Mouse (Mus musculus) hematopoietic stem cell, adult 5-6 weeks (primary cell): Measurements from ENCODE around the gene Ccdc85c. TPM values are rescaled to one million over a fixed set of nuclear protein-coding genes. Genes with fewer than 3 reads are reported as not detected.
A peak's percentile ranks its signal among the peaks of the same experiment; 100 is the strongest.

Source experiments
- ATAC-seq, 2 experiments: fragments of 125-278 bp in 1 of 2; replicated peaks in 1 of 2; 2 replicates each; pipeline ENCODE4 v1.8.0; 2016 to 2017; ENCODE audit warnings: inconsistent platforms in 2 of 2, mild to moderate bottlenecking in 2 of 2, moderate number of reproducible peaks in 2 of 2, low read depth in 1 of 2, moderate TSS enrichment in 1 of 2; ENCODE audit not compliant: low FRiP score in 2 of 2, poor library complexity in 2 of 2, severe bottlenecking in 2 of 2, insufficient read depth in 1 of 2, low TSS enrichment in 1 of 2
- total RNA-seq: library from RNA; stranded (forward); fragments of 172-1452, 232-1000 nt; gene quantifications from 2 replicates; pipeline ENCODE4 v1.2.3, GENCODE M21; 2017

Ccdc85c gene
- total RNA-seq, 1 experiment from 2014 or later, result 1.4 TPM

DNA sequence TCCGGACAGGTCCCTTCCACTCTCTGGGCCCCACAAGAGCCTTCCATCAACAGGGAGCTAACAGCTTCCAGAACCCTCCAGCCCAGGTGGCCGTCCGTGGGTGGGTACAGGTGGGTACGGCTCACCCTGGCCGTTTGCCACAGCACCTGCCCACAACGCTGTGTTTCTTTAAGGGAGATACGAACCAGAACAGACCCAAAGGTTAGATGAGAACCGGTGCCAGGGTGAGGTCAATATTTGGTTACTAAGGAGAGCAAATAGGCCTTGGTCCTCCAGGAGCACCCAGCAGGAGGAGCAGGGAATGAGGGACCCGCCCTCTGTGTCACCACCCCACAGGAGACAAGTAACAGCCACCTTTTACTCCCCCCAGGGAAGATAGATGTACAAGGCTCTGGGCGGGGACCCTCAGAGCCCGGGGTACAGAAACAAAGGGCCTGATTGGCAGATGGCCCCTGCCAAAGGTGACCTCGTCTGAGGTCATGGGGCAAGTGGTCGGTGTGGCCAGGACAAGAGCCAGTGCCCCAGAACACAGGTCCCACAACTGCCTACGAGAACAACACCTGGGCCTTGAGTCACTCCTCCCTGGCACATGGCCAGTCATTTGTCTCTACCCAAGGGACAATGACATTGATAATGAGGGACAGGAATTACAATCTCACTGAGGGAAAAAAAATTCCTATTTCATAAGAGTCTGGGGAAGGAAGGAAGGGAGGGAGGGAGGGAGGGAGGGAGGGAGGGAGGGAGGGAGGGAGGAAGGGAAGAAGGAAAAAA is 40.2 kb downstream of the Ccdc85c start:
- no peak for ATAC-seq

- ATAC-seq, result no peak
Measured at GRCm38 (mm10) chr12:108233736-108234135, 41.5 kb downstream of the Ccdc85c start.

DNA sequence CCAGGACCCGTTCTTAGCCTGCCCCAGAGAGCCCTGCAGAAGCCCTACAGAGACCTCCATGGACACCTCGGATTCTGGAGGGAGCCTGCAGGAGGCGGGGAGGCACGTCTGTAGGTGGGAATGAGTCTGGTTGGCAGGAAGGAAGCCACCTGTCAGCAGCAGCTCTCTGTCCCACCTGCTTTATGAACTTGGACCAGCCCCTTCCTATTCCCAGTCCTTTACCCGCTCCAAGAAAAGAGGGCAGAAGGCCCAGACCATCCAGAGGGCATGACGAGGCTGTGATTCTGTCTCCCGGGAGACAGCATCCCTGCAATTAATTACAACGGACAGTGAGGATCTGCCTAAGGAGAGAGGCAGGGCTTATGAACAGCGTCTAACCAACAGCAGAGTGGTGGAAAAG is 43.3 kb downstream of the Ccdc85c start:
- ATAC-seq, result no peak

DNA sequence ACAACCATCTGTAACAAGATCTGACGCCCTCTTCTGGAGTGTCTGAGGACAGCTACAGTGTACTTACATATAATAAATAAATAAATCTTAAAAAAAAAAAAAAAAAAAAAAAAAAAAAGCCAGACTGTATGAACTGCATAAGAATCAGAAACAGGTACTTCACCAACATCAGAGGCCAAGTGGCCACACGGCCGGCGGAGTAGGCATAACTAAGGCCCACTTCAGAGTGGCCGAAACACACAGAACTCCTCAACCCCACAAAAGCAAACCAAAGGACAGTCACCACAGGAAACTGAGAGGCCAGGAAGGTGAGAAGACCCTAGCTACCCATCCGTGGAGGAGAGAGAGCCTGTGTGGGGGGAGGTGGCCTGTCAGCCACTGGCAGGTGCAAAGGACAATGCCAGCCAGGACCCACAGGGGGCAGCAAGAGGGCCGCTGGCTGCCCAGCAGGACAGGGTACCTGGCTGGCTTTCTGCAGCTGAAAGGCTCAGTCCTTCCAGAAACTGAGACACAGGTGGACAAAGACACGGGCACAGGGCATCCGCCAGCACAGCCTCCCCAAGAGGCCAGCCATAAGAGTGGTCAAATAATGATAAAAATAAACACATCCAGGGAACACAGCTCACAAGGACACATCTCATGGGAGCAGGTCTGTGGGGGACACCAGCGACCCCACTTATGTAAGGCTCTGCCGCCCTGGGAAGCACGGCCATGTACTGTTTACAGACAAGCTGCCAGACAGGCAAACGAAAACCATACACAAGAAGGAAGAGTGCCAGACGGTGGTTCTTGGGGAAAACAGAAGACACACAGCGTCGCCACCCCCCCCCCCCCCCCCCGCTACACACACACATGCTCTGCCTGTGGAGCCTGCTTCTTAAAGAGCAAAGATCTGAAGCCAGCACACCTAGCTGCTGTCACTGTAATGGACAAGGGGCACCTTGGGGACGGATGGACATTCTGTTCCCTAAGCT is 44.1 kb downstream of the Ccdc85c start:
- 0 out of 4 replicates have a peak, but pooled peaks have one; percentile 27 to 54 for ATAC-seq

- no peak for ATAC-seq
Measured at GRCm38 (mm10) chr12:108230077-108230476, 45.1 kb downstream of the Ccdc85c start.

DNA sequence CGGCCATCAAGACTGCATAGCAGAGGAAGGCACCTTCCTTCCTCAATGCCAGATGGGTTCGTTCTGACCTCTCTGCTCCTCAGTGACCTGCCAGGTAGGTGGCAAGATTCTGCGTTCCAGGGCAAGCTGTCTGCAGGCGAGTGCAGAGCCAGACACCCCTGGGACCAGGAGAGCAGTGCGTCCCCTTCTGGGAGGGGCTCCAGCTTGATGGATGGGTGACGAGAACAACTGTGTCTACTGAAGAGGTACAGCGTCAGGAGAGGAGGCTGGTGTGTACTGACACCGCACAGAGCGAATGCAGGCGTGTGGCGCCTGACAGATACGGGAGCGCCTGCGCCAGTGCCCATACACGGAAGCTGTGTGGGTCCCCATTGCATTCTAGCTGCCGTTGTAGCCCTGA is 47.7 kb downstream of the Ccdc85c start:
- ATAC-seq, result no peak

DNA sequence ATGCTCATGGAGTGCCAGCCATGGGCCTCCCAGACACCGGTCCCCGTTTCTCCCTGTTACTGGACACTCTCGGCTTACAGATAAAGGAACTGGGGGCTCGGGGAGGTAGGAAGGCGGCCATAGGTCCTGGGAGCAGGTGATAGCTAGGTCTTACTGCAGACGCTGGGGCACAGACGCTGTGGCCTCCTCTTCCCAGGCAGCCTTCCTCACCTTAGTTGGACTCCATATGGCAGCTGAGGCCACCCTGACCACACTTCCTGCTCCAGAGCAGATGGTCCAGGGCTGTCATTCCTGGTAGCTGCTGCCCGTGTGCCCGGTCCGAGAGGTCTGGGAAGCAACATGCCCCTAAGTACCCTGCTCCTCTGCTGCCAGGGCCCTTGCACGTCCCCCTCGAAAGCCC is 48.3 kb downstream of the Ccdc85c start:
- no peak for ATAC-seq

- no peak for ATAC-seq
Measured at GRCm38 (mm10) chr12:108226216-108226615, 49.0 kb downstream of the Ccdc85c start.

DNA sequence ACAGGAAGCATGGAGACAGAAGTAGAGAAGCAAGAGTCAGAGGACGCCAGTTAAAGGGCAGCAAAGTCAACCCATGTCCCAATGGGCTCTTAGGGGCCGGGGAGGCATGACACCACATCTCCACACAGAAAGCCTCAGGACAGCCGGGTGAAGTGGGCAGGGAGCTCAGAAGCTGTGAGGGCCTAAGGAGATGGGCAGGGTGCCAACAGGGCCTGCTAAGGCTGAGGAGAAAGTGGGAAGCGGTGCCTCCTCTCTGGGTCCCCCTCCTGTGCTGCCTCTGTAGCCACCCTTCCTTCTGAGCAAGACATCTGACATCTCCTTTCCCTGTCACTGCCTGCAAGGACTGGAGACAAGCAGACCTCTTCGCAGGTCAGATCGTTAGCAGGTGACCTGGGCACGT is 49.4 kb downstream of the Ccdc85c start:
- ATAC-seq, result no peak

DNA sequence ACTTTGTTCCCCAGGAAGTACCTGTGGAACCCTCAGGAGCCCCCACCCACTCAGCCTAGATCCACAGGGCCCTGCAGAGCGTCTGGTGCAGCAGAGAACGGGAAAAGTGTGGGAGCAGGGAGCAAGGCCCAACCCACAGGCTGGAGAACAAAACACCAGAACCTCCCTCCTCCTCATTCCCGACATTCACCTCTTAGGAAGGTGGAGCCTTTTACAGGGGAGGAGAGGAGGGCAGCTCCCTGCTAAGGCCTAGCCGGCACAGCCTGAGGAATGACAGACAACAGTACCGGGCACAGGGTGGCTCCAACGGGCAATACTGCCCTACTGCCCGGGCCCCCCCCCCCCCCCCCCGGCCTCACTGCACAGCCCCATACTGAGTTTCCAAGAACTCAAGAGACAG is 51.9 kb downstream of the Ccdc85c start:
- no peak for ATAC-seq

GRCm38 (mm10) chr12:108221712-108222111 is 53.5 kb downstream of the Ccdc85c start:
- ATAC-seq, result no peak

- ATAC-seq, result no peak
Measured at GRCm38 (mm10) chr12:108221206-108221605, 54.0 kb downstream of the Ccdc85c start.

DNA sequence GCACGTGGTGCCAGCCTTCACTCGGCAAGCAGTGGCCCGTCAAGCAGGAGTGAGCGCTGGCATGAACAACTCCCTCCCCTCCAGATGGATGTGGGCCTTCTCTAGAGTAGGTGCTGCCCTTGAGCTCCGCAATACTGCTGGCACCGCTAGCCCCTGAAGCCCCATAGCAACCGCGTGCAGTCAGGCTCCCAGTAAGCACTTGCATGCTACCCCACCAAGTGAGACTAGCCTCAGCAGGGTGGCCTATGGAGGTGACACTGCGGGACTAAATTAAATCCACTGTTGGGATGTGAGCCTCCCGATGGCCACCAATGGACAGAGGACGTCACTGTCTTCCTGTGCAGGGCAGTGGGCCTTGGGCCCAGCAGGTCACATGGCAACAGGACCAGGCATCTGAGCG is 54.6 kb downstream of the Ccdc85c start:
- ATAC-seq, result no peak

GRCm38 (mm10) chr12:108219825-108220616 is 55.2 kb downstream of the Ccdc85c start:
- no peak for ATAC-seq

DNA sequence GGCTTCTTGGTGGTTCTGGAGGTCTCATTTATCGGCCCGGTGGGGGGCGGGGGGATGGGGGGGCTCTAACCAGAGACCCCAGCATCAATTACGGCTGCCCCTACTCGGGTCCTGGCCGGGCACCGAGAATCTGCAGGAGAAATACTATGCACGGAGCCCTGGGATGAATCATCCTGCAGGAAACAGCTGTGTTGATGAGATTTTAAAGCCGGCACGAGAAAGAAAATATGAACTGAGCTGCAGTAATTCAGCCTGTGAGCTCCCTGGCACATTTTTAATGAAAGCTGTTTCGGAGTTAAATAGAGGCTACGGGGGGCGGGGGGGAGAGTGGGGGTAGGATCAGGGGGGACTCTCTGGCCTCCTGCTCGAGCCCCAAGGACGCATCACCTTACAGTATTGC is 56.1 kb downstream of the Ccdc85c start:
- no peak for ATAC-seq

DNA sequence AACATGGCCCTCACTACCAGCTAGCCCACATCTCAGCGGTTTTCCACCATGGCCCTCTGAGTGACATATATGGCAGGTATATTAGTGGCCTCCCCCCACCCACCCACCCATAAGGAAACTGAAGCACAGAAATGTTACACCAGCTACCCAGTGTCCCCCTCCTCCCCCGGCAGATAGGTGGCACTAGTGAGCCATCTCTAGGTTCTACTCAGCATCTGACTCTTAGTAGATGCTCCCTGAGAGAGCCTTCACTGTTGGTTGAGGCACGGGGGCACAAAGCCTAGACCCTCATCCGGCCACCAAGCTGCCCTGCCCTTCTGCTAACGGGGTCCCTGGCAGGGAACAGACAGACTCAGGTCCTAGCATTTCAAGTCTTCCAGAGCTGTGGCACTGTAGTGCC is 57.7 kb downstream of the Ccdc85c start:
- peak; percentile 46 to 49; a peak in 2 of 4 replicates for ATAC-seq

DNA sequence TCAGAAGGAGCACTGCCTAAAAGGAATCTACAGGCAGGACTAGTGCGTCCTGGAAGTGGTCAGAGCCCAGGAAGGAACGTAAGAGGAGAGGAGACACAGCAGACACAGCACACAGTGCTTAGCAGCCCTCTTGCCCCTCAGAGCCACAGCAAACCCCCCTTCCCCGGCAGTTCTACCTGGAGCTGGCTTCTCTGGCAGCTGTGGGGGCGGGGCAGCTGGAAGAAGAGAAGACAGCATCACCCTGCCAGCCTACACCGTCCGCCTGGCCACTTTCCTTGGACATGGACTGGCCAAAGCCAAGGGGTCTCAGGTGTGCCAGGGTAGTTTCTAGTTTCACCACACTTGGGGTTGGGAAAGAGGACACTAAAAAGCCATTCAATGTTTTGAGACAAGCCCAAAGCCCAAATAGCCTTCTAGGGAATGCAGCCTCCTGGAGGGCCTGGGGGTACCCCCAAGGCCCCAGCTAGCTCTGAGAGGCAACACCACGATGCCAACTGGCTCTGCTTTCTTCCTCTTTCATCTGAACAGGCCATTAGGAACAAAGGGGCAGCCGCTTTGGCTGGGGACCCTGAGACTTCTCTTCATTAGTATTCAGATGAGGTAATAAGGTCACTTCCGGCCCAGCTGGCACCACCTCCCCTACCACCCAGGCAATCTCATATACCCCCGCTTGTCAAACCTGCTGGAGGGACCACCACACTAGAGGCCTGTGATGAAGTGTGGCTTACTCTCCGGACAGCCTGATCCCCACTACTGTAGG is 58.4 kb downstream of the Ccdc85c start:
- no peak for ATAC-seq
